Mouse (Mus musculus): Measurements from ENCODE around the gene Tubd1. TPM values are rescaled to one million over a fixed set of nuclear protein-coding genes. Genes with fewer than 3 reads are reported as not detected.

The Tubd1 gene
- polyA plus RNA-seq, 1 experiment from 2014 or later, result 13.8 TPM

GRCm38 (mm10) chr11:86568425-86568824, 23.6 kb downstream of the Tubd1 start:
- H3K4me2 ChIP-seq, result no peak overlapping the region
- no peaks in the 10 kb centered on the region for H3K27me3 ChIP-seq
- no peak overlapping the region for H3K4me3 ChIP-seq
- H3K36me3 ChIP-seq, result no peaks in the 10 kb centered on the region
- H3K9me3 ChIP-seq, result no peaks in the 10 kb centered on the region
- no peak overlapping the region for H3K9ac ChIP-seq
- no peak overlapping the region for H3K27ac ChIP-seq
- no peak for ATAC-seq (ENCODE audit: insufficient number of reproducible peaks, insufficient read depth, low FRiP score, low TSS enrichment, low read depth)
- 58% methylated on average over 3 of the region's 3 CpGs for WGBS
- H3K4me1 ChIP-seq, result peaks cover 30% of the 10 kb centered on the region

GRCm38 (mm10) chr11:86570261-86570746, 25.5 kb downstream of the Tubd1 start:
- Histone ChIP-seq H3K27me3 (no peaks in the 10 kb centered on the region), H3K9ac (no peak overlapping the region), H3K27ac (peak overlapping the region; percentile 85), H3K4me3 (no peak overlapping the region), H3K4me2 (peak overlapping the region; percentile 18), H3K9me3 (no peaks in the 10 kb centered on the region), H3K4me1 (peaks cover 30% of the 10 kb centered on the region), H3K36me3 (no peaks in the 10 kb centered on the region)
- WGBS, result 11% methylated on average over 9 of the region's 9 CpGs
- peak; percentile 43; the same call in 1 of the 2 replicates for ATAC-seq (ENCODE audit: insufficient number of reproducible peaks, insufficient read depth, low FRiP score, low TSS enrichment, low read depth)

DNA sequence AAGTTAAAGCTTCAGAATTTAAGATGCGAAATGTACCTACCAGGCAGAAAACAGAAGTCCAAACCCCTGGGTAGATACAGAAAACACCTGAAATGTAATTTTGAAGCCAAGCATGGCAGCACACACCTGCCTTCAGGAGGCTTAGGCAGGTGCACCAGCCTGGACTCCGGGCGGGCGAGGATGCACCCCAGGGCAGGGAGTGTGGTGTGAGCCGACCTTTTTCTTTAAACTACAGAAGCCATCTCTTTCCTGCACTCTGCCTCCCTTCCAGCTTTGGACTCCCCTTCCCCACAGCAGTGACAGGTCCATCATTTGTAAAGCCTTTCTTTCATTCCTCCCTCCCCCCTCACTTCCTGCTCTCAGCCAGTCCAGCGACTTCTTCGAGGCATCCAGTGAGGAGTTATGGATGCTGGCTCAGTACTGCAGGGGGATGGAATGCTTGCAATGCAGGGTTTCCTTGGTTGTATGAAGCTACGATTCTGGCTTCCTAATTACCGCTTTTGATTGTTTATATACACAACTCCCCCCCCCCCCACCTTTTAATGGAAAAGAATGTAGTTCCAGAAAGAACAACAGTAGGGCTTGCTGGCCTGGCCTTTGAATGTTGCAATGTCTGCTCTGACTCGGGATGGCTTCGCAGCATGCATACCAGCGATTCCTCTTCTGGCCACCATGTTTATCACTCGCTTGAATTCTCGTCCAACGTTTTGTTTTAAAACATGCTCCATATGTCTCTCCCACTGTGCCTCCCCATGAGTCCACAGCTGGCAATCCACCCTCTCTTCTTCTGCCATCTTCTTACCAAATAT, 26.5 kb downstream of the Tubd1 start:
- Histone ChIP-seq H3K4me2 (peak overlapping the region; percentile 44), H3K9ac (no peak overlapping the region), H3K36me3 (no peaks in the 10 kb centered on the region), H3K4me1 (peaks cover 32% of the 10 kb centered on the region), H3K9me3 (no peaks in the 10 kb centered on the region), H3K4me3 (no peak overlapping the region; the same call in 1 of the 2 replicates), H3K27me3 (no peaks in the 10 kb centered on the region), H3K27ac (peak overlapping the region; percentile 85)
- WGBS, result 18% methylated on average over 15 of the region's 15 CpGs
- ATAC-seq (ENCODE audit: insufficient number of reproducible peaks, insufficient read depth, low FRiP score, low TSS enrichment, low read depth), result no peak

- Histone ChIP-seq H3K4me1 (peaks cover 32% of the 10 kb centered on the region), H3K27ac (peak overlapping the region; percentile 85)
Measured at GRCm38 (mm10) chr11:86571871-86572270, 27.1 kb downstream of the Tubd1 start.

DNA sequence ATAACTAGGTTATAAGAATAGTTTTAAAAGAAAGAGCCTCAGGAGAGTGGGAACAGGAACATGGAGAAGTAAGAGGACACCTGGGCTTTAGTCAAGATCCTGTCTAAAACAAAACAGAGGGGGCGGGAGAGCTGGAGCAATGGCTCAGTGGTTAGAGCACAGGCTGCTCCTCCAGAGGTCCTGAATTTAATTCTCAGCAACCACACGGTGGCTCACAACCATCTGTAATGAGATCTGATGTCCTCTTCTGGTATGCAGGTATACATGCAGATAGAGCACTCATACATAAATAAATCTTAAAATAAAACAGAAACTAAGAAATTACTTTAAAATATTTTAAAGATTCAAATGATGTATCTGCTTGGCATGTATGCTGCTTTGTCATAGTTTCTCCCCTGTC, 27.8 kb downstream of the Tubd1 start:
- peaks cover 40% of the 10 kb centered on the region for H3K4me1 ChIP-seq
- ATAC-seq (ENCODE audit: insufficient number of reproducible peaks, insufficient read depth, low FRiP score, low TSS enrichment, low read depth), result no peak
- H3K4me2 ChIP-seq, result no peak overlapping the region
- no peaks in the 10 kb centered on the region for H3K36me3 ChIP-seq
- H3K27me3 ChIP-seq, result no peaks in the 10 kb centered on the region
- H3K9me3 ChIP-seq, result no peaks in the 10 kb centered on the region
- H3K27ac ChIP-seq, result no peak overlapping the region
- no peak overlapping the region for H3K4me3 ChIP-seq
- 64% methylated on average over 2 of the region's 2 CpGs for WGBS
- no peak overlapping the region for H3K9ac ChIP-seq

More at GRCm38 (mm10) chr11:86571871-86572270, 27.1 kb downstream of the Tubd1 start:
- H3K36me3 ChIP-seq, result no peaks in the 10 kb centered on the region
- no peaks in the 10 kb centered on the region for H3K27me3 ChIP-seq
- peak overlapping the region; percentile 44 for H3K4me2 ChIP-seq
- 26% methylated on average over 4 of the region's 4 CpGs for WGBS
- no peak overlapping the region for H3K9ac ChIP-seq
- H3K9me3 ChIP-seq, result no peaks in the 10 kb centered on the region
- H3K4me3 ChIP-seq, result no peak overlapping the region
- ATAC-seq (ENCODE audit: insufficient number of reproducible peaks, insufficient read depth, low FRiP score, low TSS enrichment, low read depth), result no peak

GRCm38 (mm10) chr11:86573646-86574231, 28.9 kb downstream of the Tubd1 start:
- WGBS, result 85% methylated on average over 6 of the region's 6 CpGs
- Histone ChIP-seq H3K4me3 (no peak overlapping the region), H3K36me3 (no peaks in the 10 kb centered on the region), H3K27ac (no peak overlapping the region), H3K9me3 (no peaks in the 10 kb centered on the region), H3K4me2 (no peak overlapping the region), H3K4me1 (peaks cover 45% of the 10 kb centered on the region), H3K27me3 (no peaks in the 10 kb centered on the region), H3K9ac (no peak overlapping the region)
- no peak for ATAC-seq (ENCODE audit: insufficient number of reproducible peaks, insufficient read depth, low FRiP score, low TSS enrichment, low read depth)

- no peaks in the 10 kb centered on the region for H3K27me3 ChIP-seq
- no peak overlapping the region for H3K4me3 ChIP-seq
- H3K9ac ChIP-seq, result no peak overlapping the region
- 53% methylated on average over 2 of the region's 2 CpGs for WGBS
- H3K4me1 ChIP-seq, result peaks cover 51% of the 10 kb centered on the region
- no peak overlapping the region for H3K4me2 ChIP-seq
- no peak for ATAC-seq (ENCODE audit: insufficient number of reproducible peaks, insufficient read depth, low FRiP score, low TSS enrichment, low read depth)
- H3K27ac ChIP-seq, result no peak overlapping the region
- no peaks in the 10 kb centered on the region for H3K36me3 ChIP-seq
- no peaks in the 10 kb centered on the region for H3K9me3 ChIP-seq
Measured at GRCm38 (mm10) chr11:86574408-86574807, 29.6 kb downstream of the Tubd1 start.

- H3K4me1 ChIP-seq, result peaks cover 39% of the 10 kb centered on the region
- H3K9ac ChIP-seq, result no peak overlapping the region
- no peaks in the 10 kb centered on the region for H3K9me3 ChIP-seq
- no peak for ATAC-seq (ENCODE audit: insufficient number of reproducible peaks, insufficient read depth, low FRiP score, low TSS enrichment, low read depth)
- no peak overlapping the region for H3K4me3 ChIP-seq
- H3K27ac ChIP-seq, result no peak overlapping the region
- 83% methylated on average over 7 of the region's 7 CpGs for WGBS
- H3K36me3 ChIP-seq, result no peaks in the 10 kb centered on the region
- no peak overlapping the region for H3K4me2 ChIP-seq
- H3K27me3 ChIP-seq, result no peaks in the 10 kb centered on the region
Measured at GRCm38 (mm10) chr11:86575632-86576378, 31.0 kb downstream of the Tubd1 start.

DNA sequence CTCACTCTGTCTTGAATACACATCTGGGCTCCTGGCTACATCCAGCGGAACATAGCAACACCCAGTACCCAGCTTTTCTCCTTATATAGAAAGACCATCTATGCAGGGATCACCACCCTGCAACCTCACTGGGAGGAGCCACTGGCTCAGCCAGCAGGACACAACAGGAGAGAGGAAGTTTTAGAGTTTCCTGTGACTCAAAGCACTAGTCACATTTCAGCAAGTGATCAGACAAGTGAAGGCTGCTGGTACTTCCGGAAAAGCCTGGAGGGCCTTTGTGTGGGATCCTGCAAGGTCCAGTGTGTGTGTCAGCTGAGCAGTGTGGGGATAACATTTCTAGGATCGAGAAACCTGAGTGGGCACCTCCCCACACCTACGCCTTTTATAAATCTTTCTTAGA, 32.4 kb downstream of the Tubd1 start:
- no peaks in the 10 kb centered on the region for H3K9me3 ChIP-seq
- peak overlapping the region; percentile 24; the same call in 1 of the 2 replicates for H3K27ac ChIP-seq
- H3K9ac ChIP-seq, result no peak overlapping the region
- H3K4me1 ChIP-seq, result peaks cover 28% of the 10 kb centered on the region
- no peak for ATAC-seq (ENCODE audit: insufficient number of reproducible peaks, insufficient read depth, low FRiP score, low TSS enrichment, low read depth)
- no peaks in the 10 kb centered on the region for H3K27me3 ChIP-seq
- no peak overlapping the region for H3K4me2 ChIP-seq
- 50% methylated on average over 4 of the region's 4 CpGs for WGBS
- H3K4me3 ChIP-seq, result no peak overlapping the region
- H3K36me3 ChIP-seq, result no peaks in the 10 kb centered on the region

DNA sequence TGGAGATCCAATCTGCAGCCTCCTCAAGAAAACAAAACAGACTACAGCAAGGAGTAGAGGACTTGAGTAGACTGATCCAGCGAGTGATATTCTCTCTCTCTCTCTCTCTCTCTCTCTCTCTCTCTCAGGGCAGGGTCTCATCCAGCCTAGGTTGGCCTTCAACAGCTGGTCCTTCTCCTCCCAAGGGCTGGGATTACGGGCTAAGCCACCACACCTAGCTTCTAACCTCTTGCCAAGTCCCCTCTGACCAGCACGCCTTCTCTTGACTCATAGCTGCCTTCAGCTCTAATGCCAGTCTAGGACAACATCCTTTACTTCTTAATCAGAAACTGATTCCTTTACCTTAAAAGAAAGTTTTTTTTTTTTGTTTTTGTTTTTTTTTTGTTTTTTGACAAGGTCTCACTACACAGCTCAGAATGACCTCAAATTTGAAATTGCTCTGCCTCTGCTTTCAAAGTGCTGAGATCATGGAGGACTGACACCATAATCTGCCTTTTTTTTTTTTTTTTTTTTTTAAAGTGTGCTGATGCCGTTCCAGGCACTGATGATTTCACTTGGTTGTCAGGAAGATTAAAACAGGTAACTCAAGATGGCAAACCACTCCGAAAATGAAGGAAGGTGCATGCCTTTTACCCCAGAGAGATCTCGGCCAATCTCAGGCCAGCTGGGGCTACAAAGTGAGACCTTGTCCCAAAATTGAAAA, 33.5 kb downstream of the Tubd1 start:
- Histone ChIP-seq H3K27ac (0 out of 2 replicates have a peak overlapping the region, but pooled peaks have one; percentile 24), H3K9me3 (no peaks in the 10 kb centered on the region), H3K4me2 (no peak overlapping the region), H3K36me3 (0 out of 2 replicates have a peak, but pooled peaks cover 6% of the 10 kb centered on the region), H3K4me3 (no peak overlapping the region), H3K9ac (no peak overlapping the region), H3K4me1 (peaks cover 25% of the 10 kb centered on the region), H3K27me3 (no peaks in the 10 kb centered on the region)
- no peak for ATAC-seq (ENCODE audit: insufficient number of reproducible peaks, insufficient read depth, low FRiP score, low TSS enrichment, low read depth)
- WGBS, result 70% methylated on average over 6 of the region's 6 CpGs

Data from embryonic facial prominence, embryonic 13.5 days (tissue).